ENCODE assay signal across 8 mouse cellular contexts in genomic region chr14:36862387-36862786, GRCm38 (mm10).
DNase-seq lines count a peak whose midpoint lies in the region; ATAC-seq and TF ChIP-seq lines count a peak whose summit lies in the region.

No protein-coding gene starts in this region.

- no peak overlapping the region for H3K27ac ChIP-seq in left cerebral cortex, adult 2 months
- H3K27ac ChIP-seq in limb, embryonic 10.5 days, result no peak overlapping the region
- H3K27ac ChIP-seq in midbrain, postnatal 0 days (ENCODE audit: low read depth, low read length), result no peak overlapping the region

- H3K9me3 ChIP-seq in limb, embryonic 10.5 days (replicated peaks), result no peaks in the 10 kb centered on the region
- H3K9me3 ChIP-seq in midbrain, postnatal 0 days (ENCODE audit: low read length), result no peaks in the 10 kb centered on the region

- H3K4me1 ChIP-seq in limb, embryonic 10.5 days, result peaks cover 3% of the 10 kb centered on the region; the same call in 1 of the 2 replicates
- H3K4me1 ChIP-seq in midbrain, postnatal 0 days (ENCODE audit: insufficient read depth, low read length), result no peaks in the 10 kb centered on the region

- no peak overlapping the region for H3K4me3 ChIP-seq in left cerebral cortex, adult 2 months
- H3K4me3 ChIP-seq in limb, embryonic 10.5 days, result no peak overlapping the region
- H3K4me3 ChIP-seq in midbrain, postnatal 0 days (ENCODE audit: low read depth, low read length), result no peak overlapping the region

- H3K4me2 ChIP-seq in midbrain, postnatal 0 days (ENCODE audit: low read depth, low read length, poor library complexity, severe bottlenecking), result no peak overlapping the region

- H3K27me3 ChIP-seq in limb, embryonic 10.5 days (ENCODE audit: low read depth, poor library complexity, severe bottlenecking), result no peaks in the 10 kb centered on the region
- no peaks in the 10 kb centered on the region for H3K27me3 ChIP-seq in midbrain, postnatal 0 days (ENCODE audit: insufficient read depth, low read length)

- WGBS in limb, embryonic 10.5 days, result 33% methylated on average over 7 of the region's 7 CpGs
- 32% methylated on average over 7 of the region's 7 CpGs for WGBS in midbrain, postnatal 0 days

- peak; percentile 33 to 52 for DNase-seq in left cerebral cortex, adult 2 months (ENCODE audit: extremely low spot score in 1 of 2, low spot score in 2 of 2)
- DNase-seq in left cerebral cortex, adult 11 months (ENCODE audit: low spot score), result no peak
- DNase-seq in NIH3T3 (ENCODE audit: low read depth), result peak; percentile 73
- DNase-seq in embryo, embryonic 11 days, result peak; percentile 65
- DNase-seq in heart, postnatal 4 days, result peak; percentile 65
- peak; percentile 68 for DNase-seq in limb, embryonic 10.5 days (ENCODE audit: low spot score)
- DNase-seq in midbrain, postnatal 0 days (ENCODE audit: low spot score), result peak; percentile 64
- peak; percentile 80 for DNase-seq in thymus, postnatal 4 days

- TF ChIP-seq CTCF in left cerebral cortex, adult 2 months (IDR thresholded peaks at IDR 0.05), result peak; percentile 77
- peak; percentile 78 for TF ChIP-seq CTCF in midbrain, postnatal 0 days (IDR thresholded peaks at IDR 0.05)

- no peak overlapping the region for H3K9ac ChIP-seq in midbrain, postnatal 0 days (replicated peaks; ENCODE audit: low read length, poor library complexity, severe bottlenecking)

- H3K36me3 ChIP-seq in limb, embryonic 10.5 days, result no peaks in the 10 kb centered on the region
- H3K36me3 ChIP-seq in midbrain, postnatal 0 days (ENCODE audit: insufficient read depth, low read length), result no peaks in the 10 kb centered on the region

- no peak for ATAC-seq in midbrain, postnatal 0 days (ENCODE audit: low FRiP score)

- intact Hi-C loops in left cerebral cortex, adult 2 months (cut with DNase I), result no loop called here
